ENCODE assay signal across 9 mouse cellular contexts in the genomic region with DNA sequence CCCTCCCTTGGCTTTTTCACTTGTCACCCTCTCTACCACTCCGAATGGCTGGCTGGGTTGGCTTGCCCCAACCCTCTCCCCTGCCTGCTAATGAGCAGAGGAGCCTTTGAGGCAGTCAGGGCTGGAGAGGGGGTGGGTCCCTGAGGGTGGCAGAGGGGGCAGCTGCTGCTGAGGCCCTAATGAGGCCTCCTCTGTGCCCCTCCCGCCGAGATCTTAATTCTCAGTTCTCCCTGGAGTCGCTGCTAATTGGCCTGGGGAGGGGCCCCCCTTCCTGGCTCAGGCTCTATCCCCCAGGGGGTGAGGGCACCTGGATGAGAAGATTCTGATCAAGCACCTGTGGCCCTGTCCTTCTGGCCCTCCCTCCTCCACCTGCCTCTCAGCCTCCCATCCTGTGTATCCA. TPM values are rescaled to one million over a fixed set of nuclear protein-coding genes. Genes with fewer than 3 reads are reported as not detected.
A peak's percentile ranks its signal among the peaks of the same experiment; 100 is the strongest.
DNase-seq lines count a peak whose midpoint lies in the region; ATAC-seq and TF ChIP-seq lines count a peak whose summit lies in the region.
"Had no signal": no experiment of that assay in that cellular context is flagged by ENCODE, and none has a peak within 500 bp of the region (broad histone marks: within the 10 kb centered on the region; RNA-seq: fewer than 3 reads in every experiment).

No protein-coding gene starts in this region.

- no peak for DNase-seq in heart, embryonic 10.5 days (ENCODE audit: low spot score)
- no peak for DNase-seq in heart, postnatal 10 days
- DNase-seq in stomach, postnatal 0 days (ENCODE audit: low spot score), result no peak
- DNase-seq in midbrain, embryonic 10.5 days (ENCODE audit: low spot score), result no peak
- DNase-seq in yolk sac, embryonic 10.5 days (ENCODE audit: low spot score), result no peak
- no peak for DNase-seq in adrenal gland, postnatal 36 days
- no peak for DNase-seq in lung, postnatal 0 days (ENCODE audit: low spot score)

- peaks cover 5% of the 10 kb centered on the region for H3K36me3 ChIP-seq in heart, embryonic 10.5 days
- no peaks in the 10 kb centered on the region for H3K36me3 ChIP-seq in stomach, embryonic 14.5 days (ENCODE audit: control insufficient read depth, insufficient read depth, low read length)
- H3K36me3 ChIP-seq in stomach, postnatal 0 days (ENCODE audit: control insufficient read depth, insufficient read depth, low read length), result no peaks in the 10 kb centered on the region
- H3K36me3 ChIP-seq in midbrain, embryonic 10.5 days, result no peaks in the 10 kb centered on the region
- no peaks in the 10 kb centered on the region for H3K36me3 ChIP-seq in lung, postnatal 0 days (ENCODE audit: insufficient read depth, low read length)

- no peak for TF ChIP-seq EP300 in stomach, postnatal 0 days (optimal IDR thresholded peaks at IDR 0.05)
- no peak for TF ChIP-seq EP300 in lung, postnatal 0 days (IDR thresholded peaks at IDR 0.05)

- ATAC-seq in stomach, embryonic 14.5 days (ENCODE audit: insufficient number of reproducible peaks, insufficient read depth, low FRiP score, low read depth), result no peak
- ATAC-seq in stomach, postnatal 0 days (ENCODE audit: low FRiP score, low TSS enrichment), result no peak
- no peak for ATAC-seq in lung, postnatal 0 days

- intact Hi-C loops in heart, postnatal 10 days (cut with DNase I), result loop anchor here (5.0 to 10.0 kb wide), 2 partner anchors 147 to 269 kb away; no protein-coding TSS in a partner anchor

- H3K9ac ChIP-seq in stomach, embryonic 14.5 days (replicated peaks; ENCODE audit: low read depth, low read length), result no peak overlapping the region
- H3K9ac ChIP-seq in stomach, postnatal 0 days (ENCODE audit: low read length), result no peak overlapping the region; the same call in 1 of the 2 replicates
- no peak overlapping the region for H3K9ac ChIP-seq in lung, postnatal 0 days (replicated peaks; ENCODE audit: low read depth)

- H3K27me3 ChIP-seq in heart, embryonic 10.5 days (ENCODE audit: insufficient read depth, poor library complexity, severe bottlenecking), result peaks cover 41% of the 10 kb centered on the region
- no peaks in the 10 kb centered on the region for H3K27me3 ChIP-seq in stomach, embryonic 14.5 days (ENCODE audit: control insufficient read depth, insufficient read depth, low read length)
- H3K27me3 ChIP-seq in stomach, postnatal 0 days (ENCODE audit: control insufficient read depth, insufficient read depth, low read length), result no peaks in the 10 kb centered on the region
- peaks cover 51% of the 10 kb centered on the region for H3K27me3 ChIP-seq in midbrain, embryonic 10.5 days (ENCODE audit: low read depth, poor library complexity, severe bottlenecking)
- peaks cover 15% of the 10 kb centered on the region for H3K27me3 ChIP-seq in lung, postnatal 0 days (replicated peaks; ENCODE audit: insufficient read depth, low read length)

- peak overlapping the region; percentile 44; the same call in 1 of the 2 replicates for H3K4me3 ChIP-seq in heart, embryonic 10.5 days
- H3K4me3 ChIP-seq in stomach, embryonic 14.5 days (ENCODE audit: low read depth, low read length), result no peak overlapping the region
- no peak overlapping the region for H3K4me3 ChIP-seq in stomach, postnatal 0 days (ENCODE audit: low read depth, low read length)
- peak overlapping the region; percentile 45 for H3K4me3 ChIP-seq in midbrain, embryonic 10.5 days
- no peak overlapping the region for H3K4me3 ChIP-seq in lung, postnatal 0 days (ENCODE audit: low read depth, low read length)

- H3K27ac ChIP-seq in heart, embryonic 10.5 days, result peak overlapping the region; percentile 10; the same call in 1 of the 2 replicates
- H3K27ac ChIP-seq in stomach, embryonic 14.5 days (ENCODE audit: low read length), result no peak overlapping the region
- H3K27ac ChIP-seq in stomach, postnatal 0 days (replicated peaks), result no peak overlapping the region
- H3K27ac ChIP-seq in midbrain, embryonic 10.5 days (replicated peaks), result 0 out of 2 replicates have a peak overlapping the region, but pooled peaks have one; percentile 14
- no peak overlapping the region for H3K27ac ChIP-seq in lung, postnatal 0 days (ENCODE audit: low read length)
- H3K27ac ChIP-seq: layer of hippocampus, adult 2 months had no signal

- 2% methylated on average over 4 of the region's 4 CpGs for WGBS in heart, embryonic 10.5 days
- 16% methylated on average over 4 of the region's 4 CpGs for WGBS in stomach, embryonic 14.5 days
- 21% methylated on average over 4 of the region's 4 CpGs for WGBS in stomach, postnatal 0 days
- 1% methylated on average over 4 of the region's 4 CpGs for WGBS in midbrain, embryonic 10.5 days
- 11% methylated on average over 4 of the region's 4 CpGs for WGBS in lung, postnatal 0 days

- H3K4me1 ChIP-seq in heart, embryonic 10.5 days, result peaks cover 48% of the 10 kb centered on the region
- H3K4me1 ChIP-seq in stomach, embryonic 14.5 days (ENCODE audit: control insufficient read depth, insufficient read depth, low read length), result peaks cover 20% of the 10 kb centered on the region; the same call in 1 of the 2 replicates
- no peaks in the 10 kb centered on the region; the same call in 1 of the 2 replicates for H3K4me1 ChIP-seq in stomach, postnatal 0 days (replicated peaks; ENCODE audit: control insufficient read depth, insufficient read depth)
- H3K4me1 ChIP-seq in midbrain, embryonic 10.5 days, result peaks cover 51% of the 10 kb centered on the region
- H3K4me1 ChIP-seq in lung, postnatal 0 days (ENCODE audit: insufficient read depth, low read depth, low read length), result 0 out of 2 replicates have a peak, but pooled peaks cover 3% of the 10 kb centered on the region

- 0 out of 2 replicates have a peak overlapping the region, but pooled peaks have one; percentile 5 for H3K4me2 ChIP-seq in stomach, embryonic 14.5 days (replicated peaks; ENCODE audit: low read depth, low read length)
- H3K4me2 ChIP-seq in stomach, postnatal 0 days (replicated peaks; ENCODE audit: low read depth), result no peak overlapping the region
- H3K4me2 ChIP-seq in lung, postnatal 0 days (replicated peaks; ENCODE audit: low read depth, low read length), result no peak overlapping the region

- TF ChIP-seq CTCF in stomach, postnatal 0 days (IDR thresholded peaks at IDR 0.05; ENCODE audit: low read depth), result no peak
- no peak for TF ChIP-seq CTCF in lung, postnatal 0 days (IDR thresholded peaks at IDR 0.05)

- no peaks in the 10 kb centered on the region for H3K9me3 ChIP-seq in heart, embryonic 10.5 days
- no peaks in the 10 kb centered on the region for H3K9me3 ChIP-seq in stomach, embryonic 14.5 days (ENCODE audit: control insufficient read depth, low read depth, low read length)
- no peaks in the 10 kb centered on the region for H3K9me3 ChIP-seq in stomach, postnatal 0 days (ENCODE audit: control insufficient read depth, low read length)
- H3K9me3 ChIP-seq in midbrain, embryonic 10.5 days (replicated peaks), result 0 out of 2 replicates have a peak, but pooled peaks cover 4% of the 10 kb centered on the region
- H3K9me3 ChIP-seq in lung, postnatal 0 days (ENCODE audit: low read length), result no peaks in the 10 kb centered on the region

RNA-seq across cellular contexts. Expression of a gene that starts 2.7 kb away (rescaled TPM):
- polyA plus RNA-seq in heart, embryonic 10.5 days (2016; fragmentation: Nextera tagmentation; extraction: Ambion mirVana), result 3.0 and 6.3 TPM in 2 replicates
- total RNA-seq in heart, postnatal 10 days (2021), result 1 to 10 TPM in 1 of 2 experiments, under 1 TPM in 1; 0.82 to 1.4 TPM
- 12.8 and 12.9 TPM in 2 replicates for polyA plus RNA-seq in stomach, embryonic 14.5 days (2014; fragmentation: Nextera tagmentation; extraction: Ambion mirVana)
- polyA plus RNA-seq in stomach, postnatal 0 days (2015; fragmentation: Nextera tagmentation; extraction: Ambion mirVana), result 7.3 and 7.4 TPM in 2 replicates
- polyA plus RNA-seq in midbrain, embryonic 10.5 days (2016; fragmentation: Nextera tagmentation; extraction: Ambion mirVana), result 5.4 and 8.5 TPM in 2 replicates
- under 1 TPM in 1 of 2 experiments, not detected in 1; 0.89 TPM for total RNA-seq in adrenal gland, postnatal 36 days (2021)
- polyA plus RNA-seq in lung, postnatal 0 days (2015; fragmentation: Nextera tagmentation; extraction: Ambion mirVana), result 5.2 and 6.6 TPM in 2 replicates

RNA-seq across cellular contexts. Expression of a gene that starts 12.0 kb away (rescaled TPM):
- polyA plus RNA-seq in heart, embryonic 10.5 days (2016; fragmentation: Nextera tagmentation; extraction: Ambion mirVana), result 0.15 and 0.51 TPM in 2 replicates
- 1 to 10 TPM; 2.6 to 2.8 TPM for total RNA-seq in heart, postnatal 10 days (2021)
- polyA plus RNA-seq in stomach, embryonic 14.5 days (2014; fragmentation: Nextera tagmentation; extraction: Ambion mirVana), result 1.5 and 2.0 TPM in 2 replicates
- polyA plus RNA-seq in stomach, postnatal 0 days (2015; fragmentation: Nextera tagmentation; extraction: Ambion mirVana), result 1.5 and 1.6 TPM in 2 replicates
- polyA plus RNA-seq in midbrain, embryonic 10.5 days (2016; fragmentation: Nextera tagmentation; extraction: Ambion mirVana), result 0.17 and 0.56 TPM in 2 replicates
- total RNA-seq in adrenal gland, postnatal 36 days (2021), result 1 to 10 TPM; 1.2 to 2.0 TPM
- polyA plus RNA-seq in lung, postnatal 0 days (2015; fragmentation: Nextera tagmentation; extraction: Ambion mirVana), result 2.0 and 2.4 TPM in 2 replicates

RNA-seq across cellular contexts. Expression of a gene that starts 19.2 kb away (rescaled TPM):
- polyA plus RNA-seq in heart, embryonic 10.5 days (2016; fragmentation: Nextera tagmentation; extraction: Ambion mirVana), result 5.0 and 7.2 TPM in 2 replicates
- total RNA-seq in heart, postnatal 10 days (2021), result 10 to 100 TPM; 28.2 to 32.7 TPM
- 5.5 and 6.1 TPM in 2 replicates for polyA plus RNA-seq in stomach, embryonic 14.5 days (2014; fragmentation: Nextera tagmentation; extraction: Ambion mirVana)
- 3.5 and 5.1 TPM in 2 replicates for polyA plus RNA-seq in stomach, postnatal 0 days (2015; fragmentation: Nextera tagmentation; extraction: Ambion mirVana)
- polyA plus RNA-seq in midbrain, embryonic 10.5 days (2016; fragmentation: Nextera tagmentation; extraction: Ambion mirVana), result 1.9 and 2.2 TPM in 2 replicates
- total RNA-seq in adrenal gland, postnatal 36 days (2021), result 1 to 10 TPM; 2.4 to 3.6 TPM
- 4.2 and 4.3 TPM in 2 replicates for polyA plus RNA-seq in lung, postnatal 0 days (2015; fragmentation: Nextera tagmentation; extraction: Ambion mirVana)

RNA-seq across cellular contexts. Expression of a gene that starts 29.6 kb away (rescaled TPM):
- polyA plus RNA-seq in heart, embryonic 10.5 days (2016; fragmentation: Nextera tagmentation; extraction: Ambion mirVana), result 114 and 117 TPM in 2 replicates
- total RNA-seq in heart, postnatal 10 days (2021), result 100 to 1,000 TPM; 252 to 262 TPM
- 148 and 161 TPM in 2 replicates for polyA plus RNA-seq in stomach, embryonic 14.5 days (2014; fragmentation: Nextera tagmentation; extraction: Ambion mirVana)
- polyA plus RNA-seq in stomach, postnatal 0 days (2015; fragmentation: Nextera tagmentation; extraction: Ambion mirVana), result 49.1 and 58.7 TPM in 2 replicates
- 174 and 180 TPM in 2 replicates for polyA plus RNA-seq in midbrain, embryonic 10.5 days (2016; fragmentation: Nextera tagmentation; extraction: Ambion mirVana)
- total RNA-seq in adrenal gland, postnatal 36 days (2021), result 100 to 1,000 TPM; 232 to 251 TPM
- 61.7 and 63.6 TPM in 2 replicates for polyA plus RNA-seq in lung, postnatal 0 days (2015; fragmentation: Nextera tagmentation; extraction: Ambion mirVana)

RNA-seq across cellular contexts. Expression of a gene that starts 50.2 kb away (rescaled TPM):
- polyA plus RNA-seq in heart, embryonic 10.5 days (2016; fragmentation: Nextera tagmentation; extraction: Ambion mirVana), result 1.7 and 2.2 TPM in 2 replicates
- 1 to 10 TPM; 5.0 to 5.2 TPM for total RNA-seq in heart, postnatal 10 days (2021)
- 8.6 and 8.8 TPM in 2 replicates for polyA plus RNA-seq in stomach, embryonic 14.5 days (2014; fragmentation: Nextera tagmentation; extraction: Ambion mirVana)
- 4.7 and 4.8 TPM in 2 replicates for polyA plus RNA-seq in stomach, postnatal 0 days (2015; fragmentation: Nextera tagmentation; extraction: Ambion mirVana)
- polyA plus RNA-seq in midbrain, embryonic 10.5 days (2016; fragmentation: Nextera tagmentation; extraction: Ambion mirVana), result 4.1 and 11.7 TPM in 2 replicates
- 10 to 100 TPM; 21.9 to 32.4 TPM for total RNA-seq in adrenal gland, postnatal 36 days (2021)
- 1.9 and 2.0 TPM in 2 replicates for polyA plus RNA-seq in lung, postnatal 0 days (2015; fragmentation: Nextera tagmentation; extraction: Ambion mirVana)

Comparison
In these comparisons a context has a peak if more than half of its experiments do, and no peak if none do; other contexts are left out.
1. H3K27ac ChIP-seq: peak in heart, embryonic 10.5 days (single experiment) and midbrain, embryonic 10.5 days (single experiment); none in stomach, embryonic 14.5 days (single experiment), stomach, postnatal 0 days (single experiment) and lung, postnatal 0 days (single experiment).
2. H3K4me3 ChIP-seq: peak in heart, embryonic 10.5 days (single experiment) and midbrain, embryonic 10.5 days (single experiment); none in stomach, embryonic 14.5 days (single experiment), stomach, postnatal 0 days (single experiment) and lung, postnatal 0 days (single experiment).